Mouse (Mus musculus): ENCODE results near the gene Trhde. TPM values are rescaled to one million over a fixed set of nuclear protein-coding genes. Genes with fewer than 3 reads are reported as not detected.

Gene Trhde
- polyA plus RNA-seq (2015; fragmentation: Nextera tagmentation; extraction: Ambion mirVana) = 0.18 and 0.21 TPM in 2 replicates

GRCm38 (mm10) chr10:114802161-114802651 is at the start of gene Trhde:
Trhde (minus strand) TSS chr10:114802307.
- no peak within 1 kb of the TSS for H3K27ac ChIP-seq (ENCODE audit: low read length)
- ATAC-seq (ENCODE audit: low FRiP score, low TSS enrichment) = peak; percentile 23; the same call in 1 of the 2 replicates
- under 1% methylated on average over 30 of the region's 30 CpGs for WGBS
- peak within 1 kb of the TSS; percentile 95 for H3K4me2 ChIP-seq (replicated peaks; ENCODE audit: low read depth, low read length)
- H3K36me3 ChIP-seq (ENCODE audit: insufficient read depth, low read length) = no peaks in the 10 kb centered on the region
- H3K4me1 ChIP-seq (ENCODE audit: insufficient read depth, low read length) = peaks cover 13% of the 10 kb centered on the region
- peak within 1 kb of the TSS; percentile 60 for H3K4me3 ChIP-seq (ENCODE audit: low read length)
- no peaks in the 10 kb centered on the region for H3K9me3 ChIP-seq (ENCODE audit: low read length)
- H3K9ac ChIP-seq (replicated peaks; ENCODE audit: low read length) = peak within 1 kb of the TSS; percentile 57
- peaks cover 52% of the 10 kb centered on the region for H3K27me3 ChIP-seq (ENCODE audit: insufficient read depth, low read length)

GRCm38 (mm10) chr10:114841966-114842365 is 39.9 kb upstream of the Trhde start:
- no peaks in the 10 kb centered on the region for H3K36me3 ChIP-seq (ENCODE audit: insufficient read depth, low read length)
- no peak overlapping the region for H3K27ac ChIP-seq (ENCODE audit: low read length)
- no peaks in the 10 kb centered on the region for H3K27me3 ChIP-seq (ENCODE audit: insufficient read depth, low read length)
- no peak overlapping the region for H3K9ac ChIP-seq (replicated peaks; ENCODE audit: low read length)
- H3K4me2 ChIP-seq (replicated peaks; ENCODE audit: low read depth, low read length) = no peak overlapping the region
- H3K4me1 ChIP-seq (ENCODE audit: insufficient read depth, low read length) = no peaks in the 10 kb centered on the region
- H3K4me3 ChIP-seq (ENCODE audit: low read length) = no peak overlapping the region
- WGBS = 90% methylated on average over 12 of the region's 12 CpGs
- no peak for ATAC-seq (ENCODE audit: low FRiP score, low TSS enrichment)
- H3K9me3 ChIP-seq (ENCODE audit: low read length) = no peaks in the 10 kb centered on the region

GRCm38 (mm10) chr10:114841440-114841839 is 39.3 kb upstream of the Trhde start:
- Histone ChIP-seq H3K4me2 (replicated peaks; ENCODE audit: low read depth, low read length) (no peak overlapping the region), H3K27ac (ENCODE audit: low read length) (no peak overlapping the region), H3K27me3 (ENCODE audit: insufficient read depth, low read length) (no peaks in the 10 kb centered on the region), H3K4me1 (ENCODE audit: insufficient read depth, low read length) (no peaks in the 10 kb centered on the region), H3K9me3 (ENCODE audit: low read length) (no peaks in the 10 kb centered on the region), H3K9ac (replicated peaks; ENCODE audit: low read length) (no peak overlapping the region), H3K4me3 (ENCODE audit: low read length) (no peak overlapping the region), H3K36me3 (ENCODE audit: insufficient read depth, low read length) (no peaks in the 10 kb centered on the region)
- WGBS = 38% methylated on average over 5 of the region's 5 CpGs
- no peak for ATAC-seq (ENCODE audit: low FRiP score, low TSS enrichment)

- no peak for ATAC-seq (ENCODE audit: low FRiP score, low TSS enrichment)
- Histone ChIP-seq H3K4me2 (replicated peaks; ENCODE audit: low read depth, low read length) (no peak overlapping the region), H3K4me3 (ENCODE audit: low read length) (no peak overlapping the region), H3K9ac (replicated peaks; ENCODE audit: low read length) (no peak overlapping the region), H3K27ac (ENCODE audit: low read length) (no peak overlapping the region), H3K27me3 (ENCODE audit: insufficient read depth, low read length) (no peaks in the 10 kb centered on the region), H3K4me1 (ENCODE audit: insufficient read depth, low read length) (no peaks in the 10 kb centered on the region), H3K36me3 (ENCODE audit: insufficient read depth, low read length) (no peaks in the 10 kb centered on the region), H3K9me3 (ENCODE audit: low read length) (no peaks in the 10 kb centered on the region)
- 51% methylated on average over 7 of the region's 7 CpGs for WGBS
Measured at GRCm38 (mm10) chr10:114831313-114831712, 29.2 kb upstream of the Trhde start.

GRCm38 (mm10) chr10:114808799-114809198 is 6.7 kb upstream of the Trhde start:
- no peak overlapping the region for H3K4me2 ChIP-seq (replicated peaks; ENCODE audit: low read depth, low read length)
- no peaks in the 10 kb centered on the region for H3K36me3 ChIP-seq (ENCODE audit: insufficient read depth, low read length)
- no peaks in the 10 kb centered on the region for H3K4me1 ChIP-seq (ENCODE audit: insufficient read depth, low read length)
- no peak for ATAC-seq (ENCODE audit: low FRiP score, low TSS enrichment)
- H3K9ac ChIP-seq (replicated peaks; ENCODE audit: low read length) = no peak overlapping the region
- 57% methylated on average over 3 of the region's 3 CpGs for WGBS
- no peaks in the 10 kb centered on the region for H3K9me3 ChIP-seq (ENCODE audit: low read length)
- no peak overlapping the region for H3K4me3 ChIP-seq (ENCODE audit: low read length)
- H3K27me3 ChIP-seq (ENCODE audit: insufficient read depth, low read length) = peaks cover 3% of the 10 kb centered on the region
- H3K27ac ChIP-seq (ENCODE audit: low read length) = no peak overlapping the region

- H3K9ac ChIP-seq (replicated peaks; ENCODE audit: low read length) = no peak overlapping the region
- H3K9me3 ChIP-seq (ENCODE audit: low read length) = no peaks in the 10 kb centered on the region
- H3K36me3 ChIP-seq (ENCODE audit: insufficient read depth, low read length) = no peaks in the 10 kb centered on the region
- ATAC-seq (ENCODE audit: low FRiP score, low TSS enrichment) = no peak
- peaks cover 29% of the 10 kb centered on the region for H3K27me3 ChIP-seq (ENCODE audit: insufficient read depth, low read length)
- H3K4me3 ChIP-seq (ENCODE audit: low read length) = no peak overlapping the region
- H3K4me1 ChIP-seq (ENCODE audit: insufficient read depth, low read length) = peaks cover 9% of the 10 kb centered on the region
- WGBS = 46% methylated on average over 3 of the region's 3 CpGs
- H3K27ac ChIP-seq (ENCODE audit: low read length) = no peak overlapping the region
- no peak overlapping the region for H3K4me2 ChIP-seq (replicated peaks; ENCODE audit: low read depth, low read length)
Measured at GRCm38 (mm10) chr10:114805884-114806283, 3.8 kb upstream of the Trhde start.

- peak overlapping the region; percentile 95 for H3K4me2 ChIP-seq (replicated peaks; ENCODE audit: low read depth, low read length)
- peak overlapping the region; percentile 57 for H3K9ac ChIP-seq (replicated peaks; ENCODE audit: low read length)
- H3K27me3 ChIP-seq (ENCODE audit: insufficient read depth, low read length) = peaks cover 52% of the 10 kb centered on the region
- H3K27ac ChIP-seq (ENCODE audit: low read length) = no peak overlapping the region
- no peaks in the 10 kb centered on the region for H3K36me3 ChIP-seq (ENCODE audit: insufficient read depth, low read length)
- H3K4me1 ChIP-seq (ENCODE audit: insufficient read depth, low read length) = peaks cover 13% of the 10 kb centered on the region
- ATAC-seq (ENCODE audit: low FRiP score, low TSS enrichment) = peak; percentile 86
- WGBS = under 1% methylated on average over 58 of the region's 66 CpGs
- H3K4me3 ChIP-seq (ENCODE audit: low read length) = peak overlapping the region; percentile 60
- no peaks in the 10 kb centered on the region for H3K9me3 ChIP-seq (ENCODE audit: low read length)
Measured at GRCm38 (mm10) chr10:114801457-114802160, 498 bp downstream of the Trhde start.

- H3K27ac ChIP-seq (ENCODE audit: low read length) = no peak overlapping the region
- H3K9me3 ChIP-seq (ENCODE audit: low read length) = no peaks in the 10 kb centered on the region
- peak overlapping the region; percentile 60 for H3K4me3 ChIP-seq (ENCODE audit: low read length)
- H3K9ac ChIP-seq (replicated peaks; ENCODE audit: low read length) = no peak overlapping the region
- peaks cover 13% of the 10 kb centered on the region for H3K4me1 ChIP-seq (ENCODE audit: insufficient read depth, low read length)
- peaks cover 52% of the 10 kb centered on the region for H3K27me3 ChIP-seq (ENCODE audit: insufficient read depth, low read length)
- peak overlapping the region; percentile 95 for H3K4me2 ChIP-seq (replicated peaks; ENCODE audit: low read depth, low read length)
- H3K36me3 ChIP-seq (ENCODE audit: insufficient read depth, low read length) = no peaks in the 10 kb centered on the region
- ATAC-seq (ENCODE audit: low FRiP score, low TSS enrichment) = peak; percentile 46; the same call in 1 of the 2 replicates
- WGBS = 5% methylated on average over 74 of the region's 75 CpGs
Measured at GRCm38 (mm10) chr10:114800331-114801304, 1.5 kb downstream of the Trhde start.

GRCm38 (mm10) chr10:114799481-114799880 is 2.6 kb downstream of the Trhde start:
- H3K27me3 ChIP-seq (ENCODE audit: insufficient read depth, low read length) = peaks cover 52% of the 10 kb centered on the region
- H3K9me3 ChIP-seq (ENCODE audit: low read length) = no peaks in the 10 kb centered on the region
- H3K4me3 ChIP-seq (ENCODE audit: low read length) = no peak overlapping the region
- H3K9ac ChIP-seq (replicated peaks; ENCODE audit: low read length) = no peak overlapping the region
- H3K36me3 ChIP-seq (ENCODE audit: insufficient read depth, low read length) = no peaks in the 10 kb centered on the region
- H3K4me1 ChIP-seq (ENCODE audit: insufficient read depth, low read length) = peaks cover 13% of the 10 kb centered on the region
- H3K4me2 ChIP-seq (replicated peaks; ENCODE audit: low read depth, low read length) = no peak overlapping the region
- no peak for ATAC-seq (ENCODE audit: low FRiP score, low TSS enrichment)
- no peak overlapping the region for H3K27ac ChIP-seq (ENCODE audit: low read length)
- 88% methylated on average over 4 of the region's 4 CpGs for WGBS

All from kidney, embryonic 16.5 days (tissue).